Comparison of ENCODE assay signal across 8 mouse cellular contexts in genomic region chr7:134864175-134864574, GRCm38 (mm10).
DNase-seq lines count a peak whose midpoint lies in the region; ATAC-seq lines count a peak whose summit lies in the region.

No protein-coding gene starts in this region.

- H3K27ac ChIP-seq in hindbrain, embryonic 14.5 days: no peak overlapping the region
- H3K27ac ChIP-seq in hindbrain, embryonic 16.5 days (ENCODE audit: low read depth, low read length): no peak overlapping the region

- H3K36me3 ChIP-seq in hindbrain, embryonic 14.5 days (replicated peaks; ENCODE audit: control insufficient read depth, insufficient read depth): no peaks in the 10 kb centered on the region
- no peaks in the 10 kb centered on the region for H3K36me3 ChIP-seq in hindbrain, embryonic 16.5 days (ENCODE audit: control insufficient read depth, insufficient read depth, low read length)

- H3K4me3 ChIP-seq in hindbrain, embryonic 14.5 days (replicated peaks; ENCODE audit: low read length): no peak overlapping the region
- H3K4me3 ChIP-seq in hindbrain, embryonic 16.5 days (ENCODE audit: low read length): no peak overlapping the region

- H3K4me2 ChIP-seq in hindbrain, embryonic 14.5 days (replicated peaks): no peak overlapping the region
- no peak overlapping the region for H3K4me2 ChIP-seq in hindbrain, embryonic 16.5 days (ENCODE audit: low read length)

- 89% methylated on average over 2 of the region's 2 CpGs for WGBS in hindbrain, embryonic 14.5 days
- 85% methylated on average over 2 of the region's 2 CpGs for WGBS in hindbrain, embryonic 16.5 days

- no peaks in the 10 kb centered on the region for H3K27me3 ChIP-seq in hindbrain, embryonic 14.5 days (ENCODE audit: control insufficient read depth, insufficient read depth, low read length)
- no peaks in the 10 kb centered on the region for H3K27me3 ChIP-seq in hindbrain, embryonic 16.5 days (replicated peaks; ENCODE audit: control insufficient read depth, insufficient read depth, low read length)

- no peaks in the 10 kb centered on the region for H3K9me3 ChIP-seq in hindbrain, embryonic 14.5 days (ENCODE audit: control insufficient read depth, low read length)
- no peaks in the 10 kb centered on the region for H3K9me3 ChIP-seq in hindbrain, embryonic 16.5 days (ENCODE audit: control insufficient read depth, low read length)

- peak; percentile 47 for DNase-seq in hindbrain, embryonic 14.5 days (ENCODE audit: low spot score)
- DNase-seq in Muller cell, postnatal 12 days (ENCODE audit: inconsistent ontology term): peak; percentile 32
- DNase-seq in c-Kit-positive CD71-positive TER-119-positive erythroid progenitor cells, embryonic 14.5 days (ENCODE audit: low spot score): peak; percentile 11
- DNase-seq in kidney, postnatal 4 days: peak; percentile 87
- DNase-seq in testis, postnatal 10 days (ENCODE audit: low spot score): peak; percentile 74
- DNase-seq in layer of hippocampus, postnatal 36 days: no peak

- no peak overlapping the region for H3K9ac ChIP-seq in hindbrain, embryonic 14.5 days
- H3K9ac ChIP-seq in hindbrain, embryonic 16.5 days (ENCODE audit: low read depth, low read length): no peak overlapping the region

- ATAC-seq in hindbrain, embryonic 14.5 days (ENCODE audit: low FRiP score): no peak
- ATAC-seq in hindbrain, embryonic 16.5 days: no peak
- no peak for ATAC-seq in erythroblast, adult 5-6 weeks (replicated peaks; ENCODE audit: low FRiP score, poor library complexity, severe bottlenecking)

- H3K4me1 ChIP-seq in hindbrain, embryonic 14.5 days (replicated peaks; ENCODE audit: control insufficient read depth, insufficient read depth, low read length): no peaks in the 10 kb centered on the region
- H3K4me1 ChIP-seq in hindbrain, embryonic 16.5 days (ENCODE audit: control insufficient read depth, insufficient read depth, low read depth, low read length): no peaks in the 10 kb centered on the region

Comparison
In these comparisons a context has a peak if more than half of its experiments do, and no peak if none do; other contexts are left out.
1. DNase-seq: peak in hindbrain, embryonic 14.5 days (single experiment), Muller cell, postnatal 12 days (single experiment), c-Kit-positive CD71-positive TER-119-positive erythroid progenitor cells, embryonic 14.5 days (single experiment), kidney, postnatal 4 days (2 of 2) and testis, postnatal 10 days (single experiment); none in layer of hippocampus, postnatal 36 days (0 of 2).